Mouse (Mus musculus) cerebellum, postnatal 25 days (tissue): ENCODE measurements around the gene Chsy1.

Source experiments
- DNase-seq, 2 experiments: peaks; one replicate each; pipeline ENCODE4 v3.0.0; 2021; ENCODE audit warnings: mixed read lengths in 2 of 2

The Chsy1 gene

GRCm38 (mm10) chr7:66140095-66140494 lies 30.8 kb downstream of the Chsy1 start:
- no peak for DNase-seq

- peak in 1 of 2 experiments; percentile 19 for DNase-seq
Measured at GRCm38 (mm10) chr7:66140923-66141570, 31.7 kb downstream of the Chsy1 start.

GRCm38 (mm10) chr7:66142514-66142913 lies 33.2 kb downstream of the Chsy1 start:
- DNase-seq: no peak

- DNase-seq: no peak
Measured at GRCm38 (mm10) chr7:66144543-66144942, 35.2 kb downstream of the Chsy1 start.

GRCm38 (mm10) chr7:66147156-66147555 lies 37.8 kb downstream of the Chsy1 start:
- no peak for DNase-seq

- peak in 1 of 2 experiments; percentile 55 for DNase-seq
Measured at GRCm38 (mm10) chr7:66147816-66148215, 38.5 kb downstream of the Chsy1 start.

GRCm38 (mm10) chr7:66149506-66149905 lies 40.2 kb downstream of the Chsy1 start:
- no peak for DNase-seq

- DNase-seq: peak in 1 of 2 experiments; percentile 52
Measured at GRCm38 (mm10) chr7:66150411-66150810, 41.1 kb downstream of the Chsy1 start.

GRCm38 (mm10) chr7:66157413-66157812 lies 48.1 kb downstream of the Chsy1 start:
- peak in 1 of 2 experiments; percentile 18 for DNase-seq

GRCm38 (mm10) chr7:66157861-66158415 lies 48.6 kb downstream of the Chsy1 start:
- no peak for DNase-seq

- no peak for DNase-seq
Measured at GRCm38 (mm10) chr7:66158616-66159129, 49.4 kb downstream of the Chsy1 start.

GRCm38 (mm10) chr7:66159961-66160360 lies 50.6 kb downstream of the Chsy1 start:
- DNase-seq: no peak

GRCm38 (mm10) chr7:66161836-66162235 lies 52.5 kb downstream of the Chsy1 start:
- DNase-seq: no peak

- DNase-seq: no peak
Measured at GRCm38 (mm10) chr7:66162489-66162888, 53.2 kb downstream of the Chsy1 start.

- DNase-seq: no peak
Measured at GRCm38 (mm10) chr7:66162981-66163380, 53.7 kb downstream of the Chsy1 start.

- no peak for DNase-seq
Measured at GRCm38 (mm10) chr7:66164427-66165031, 55.2 kb downstream of the Chsy1 start.

- no peak for DNase-seq
Measured at GRCm38 (mm10) chr7:66165036-66165798, 55.9 kb downstream of the Chsy1 start.

GRCm38 (mm10) chr7:66168877-66169276 lies 59.6 kb downstream of the Chsy1 start:
- no peak for DNase-seq

GRCm38 (mm10) chr7:66169476-66169875 lies 60.2 kb downstream of the Chsy1 start:
- no peak for DNase-seq

- no peak for DNase-seq
Measured at GRCm38 (mm10) chr7:66170802-66171505, 61.6 kb downstream of the Chsy1 start.

- no peak for DNase-seq
Measured at GRCm38 (mm10) chr7:66175738-66176137, 66.4 kb downstream of the Chsy1 start.

- DNase-seq: no peak
Measured at GRCm38 (mm10) chr7:66176256-66176655, 66.9 kb downstream of the Chsy1 start.

GRCm38 (mm10) chr7:66176929-66177328 lies 67.6 kb downstream of the Chsy1 start:
- DNase-seq: no peak
